Mouse (Mus musculus): ENCODE data around the gene Socs7. TPM values are rescaled to one million over a fixed set of nuclear protein-coding genes. Genes with fewer than 3 reads are reported as not detected.

The Socs7 gene
- polyA plus RNA-seq, 1 experiment = 4.6 TPM

- Histone ChIP-seq H3K4me1 (ENCODE audit: control insufficient read depth, insufficient read depth, insufficient read length, low read length) (no peaks in the 10 kb centered on the region), H3K27ac (ENCODE audit: insufficient read depth, low read depth, low read length) (no peak overlapping the region), H3K27me3 (ENCODE audit: control insufficient read depth, insufficient read depth, low read length) (no peaks in the 10 kb centered on the region), H3K4me3 (ENCODE audit: low read depth, low read length) (no peak overlapping the region), H3K36me3 (ENCODE audit: control insufficient read depth, insufficient read depth, low read length) (peaks cover 49% of the 10 kb centered on the region)
- 94% methylated on average over 8 of the region's 8 CpGs for WGBS
- no peak for TF ChIP-seq CTCF (IDR thresholded peaks at IDR 0.05; ENCODE audit: extremely low read depth, insufficient read length, insufficient replicate concordance, low read depth, low read length)
- TF ChIP-seq POLR2A (IDR thresholded peaks at IDR 0.05; ENCODE audit: low read depth, low read length) = no peak
Measured at GRCm38 (mm10) chr11:97389127-97389526, 26.8 kb downstream of the Socs7 start.

GRCm38 (mm10) chr11:97393658-97394057, 31.3 kb downstream of the Socs7 start:
- TF ChIP-seq POLR2A (IDR thresholded peaks at IDR 0.05; ENCODE audit: low read depth, low read length) (no peak), CTCF (IDR thresholded peaks at IDR 0.05; ENCODE audit: extremely low read depth, insufficient read length, insufficient replicate concordance, low read depth, low read length) (no peak)
- H3K4me1 ChIP-seq (ENCODE audit: control insufficient read depth, insufficient read depth, insufficient read length, low read length) = no peaks in the 10 kb centered on the region
- no peak overlapping the region for H3K4me3 ChIP-seq (ENCODE audit: low read depth, low read length)
- H3K27ac ChIP-seq (ENCODE audit: insufficient read depth, low read depth, low read length) = no peak overlapping the region
- H3K36me3 ChIP-seq (ENCODE audit: control insufficient read depth, insufficient read depth, low read length) = peaks cover 37% of the 10 kb centered on the region
- H3K27me3 ChIP-seq (ENCODE audit: control insufficient read depth, insufficient read depth, low read length) = no peaks in the 10 kb centered on the region
- 86% methylated on average over 11 of the region's 11 CpGs for WGBS

- H3K27ac ChIP-seq (ENCODE audit: insufficient read depth, low read depth, low read length) = no peak overlapping the region
- peaks cover 33% of the 10 kb centered on the region for H3K36me3 ChIP-seq (ENCODE audit: control insufficient read depth, insufficient read depth, low read length)
- 77% methylated on average over 11 of the region's 11 CpGs for WGBS
- H3K27me3 ChIP-seq (ENCODE audit: control insufficient read depth, insufficient read depth, low read length) = no peaks in the 10 kb centered on the region
- H3K4me1 ChIP-seq (ENCODE audit: control insufficient read depth, insufficient read depth, insufficient read length, low read length) = no peaks in the 10 kb centered on the region
- no peak for TF ChIP-seq POLR2A (IDR thresholded peaks at IDR 0.05; ENCODE audit: low read depth, low read length)
- TF ChIP-seq CTCF (IDR thresholded peaks at IDR 0.05; ENCODE audit: extremely low read depth, insufficient read length, insufficient replicate concordance, low read depth, low read length) = no peak
- H3K4me3 ChIP-seq (ENCODE audit: low read depth, low read length) = no peak overlapping the region
Measured at GRCm38 (mm10) chr11:97394146-97394545, 31.8 kb downstream of the Socs7 start.

- no peak overlapping the region for H3K4me3 ChIP-seq (ENCODE audit: low read depth, low read length)
- no peaks in the 10 kb centered on the region for H3K27me3 ChIP-seq (ENCODE audit: control insufficient read depth, insufficient read depth, low read length)
- 81% methylated on average over 2 of the region's 2 CpGs for WGBS
- H3K27ac ChIP-seq (ENCODE audit: insufficient read depth, low read depth, low read length) = no peak overlapping the region
- H3K4me1 ChIP-seq (ENCODE audit: control insufficient read depth, insufficient read depth, insufficient read length, low read length) = no peaks in the 10 kb centered on the region; the same call in 1 of the 2 replicates
- H3K36me3 ChIP-seq (ENCODE audit: control insufficient read depth, insufficient read depth, low read length) = peaks cover 8% of the 10 kb centered on the region
- no peak for TF ChIP-seq CTCF (IDR thresholded peaks at IDR 0.05; ENCODE audit: extremely low read depth, insufficient read length, insufficient replicate concordance, low read depth, low read length)
- no peak for TF ChIP-seq POLR2A (IDR thresholded peaks at IDR 0.05; ENCODE audit: low read depth, low read length)
Measured at GRCm38 (mm10) chr11:97398506-97398905, 36.2 kb downstream of the Socs7 start.

GRCm38 (mm10) chr11:97399958-97400710, 37.8 kb downstream of the Socs7 start:
- 3% methylated on average over 23 of the region's 23 CpGs for WGBS

GRCm38 (mm10) chr11:97401082-97401481, 38.7 kb downstream of the Socs7 start:
- no peak for TF ChIP-seq CTCF (IDR thresholded peaks at IDR 0.05; ENCODE audit: extremely low read depth, insufficient read length, insufficient replicate concordance, low read depth, low read length)
- TF ChIP-seq POLR2A (IDR thresholded peaks at IDR 0.05; ENCODE audit: low read depth, low read length) = no peak
- Histone ChIP-seq H3K4me3 (ENCODE audit: low read depth, low read length) (no peak overlapping the region), H3K27ac (ENCODE audit: insufficient read depth, low read depth, low read length) (no peak overlapping the region), H3K4me1 (ENCODE audit: control insufficient read depth, insufficient read depth, insufficient read length, low read length) (peaks cover 13% of the 10 kb centered on the region), H3K36me3 (ENCODE audit: control insufficient read depth, insufficient read depth, low read length) (no peaks in the 10 kb centered on the region), H3K27me3 (ENCODE audit: control insufficient read depth, insufficient read depth, low read length) (peaks cover 14% of the 10 kb centered on the region; the same call in 1 of the 2 replicates)
- 15% methylated on average over 6 of the region's 6 CpGs for WGBS

More at GRCm38 (mm10) chr11:97399958-97400710, 37.8 kb downstream of the Socs7 start:
- peaks cover 9% of the 10 kb centered on the region for H3K4me1 ChIP-seq (ENCODE audit: control insufficient read depth, insufficient read depth, insufficient read length, low read length)
- peak overlapping the region; percentile 50 for H3K4me3 ChIP-seq (ENCODE audit: low read depth, low read length)
- TF ChIP-seq POLR2A (IDR thresholded peaks at IDR 0.05; ENCODE audit: low read depth, low read length) = no peak
- peak; percentile 94 for TF ChIP-seq CTCF (IDR thresholded peaks at IDR 0.05; ENCODE audit: extremely low read depth, insufficient read length, insufficient replicate concordance, low read depth, low read length)
- H3K27me3 ChIP-seq (ENCODE audit: control insufficient read depth, insufficient read depth, low read length) = peaks cover 9% of the 10 kb centered on the region; the same call in 1 of the 2 replicates
- no peak overlapping the region for H3K27ac ChIP-seq (ENCODE audit: insufficient read depth, low read depth, low read length)
- H3K36me3 ChIP-seq (ENCODE audit: control insufficient read depth, insufficient read depth, low read length) = 0 out of 2 replicates have a peak, but pooled peaks cover 1% of the 10 kb centered on the region

- Histone ChIP-seq H3K4me3 (ENCODE audit: low read depth, low read length) (no peak overlapping the region), H3K4me1 (ENCODE audit: control insufficient read depth, insufficient read depth, insufficient read length, low read length) (peaks cover 15% of the 10 kb centered on the region), H3K27me3 (ENCODE audit: control insufficient read depth, insufficient read depth, low read length) (peaks cover 20% of the 10 kb centered on the region), H3K36me3 (ENCODE audit: control insufficient read depth, insufficient read depth, low read length) (no peaks in the 10 kb centered on the region), H3K27ac (ENCODE audit: insufficient read depth, low read depth, low read length) (no peak overlapping the region)
- 75% methylated on average over 3 of the region's 3 CpGs for WGBS
- no peak for TF ChIP-seq POLR2A (IDR thresholded peaks at IDR 0.05; ENCODE audit: low read depth, low read length)
Measured at GRCm38 (mm10) chr11:97401686-97402435, 39.5 kb downstream of the Socs7 start.
